In genomic region chr16:88290132-88290772, GRCm38 (mm10) we compare ENCODE assay signal across 9 mouse cellular contexts. TPM values are rescaled to one million over a fixed set of nuclear protein-coding genes. Genes with fewer than 3 reads are reported as not detected.
A peak's percentile ranks its signal among the peaks of the same experiment; 100 is the strongest.
DNase-seq lines count a peak whose midpoint lies in the region; ATAC-seq and TF ChIP-seq lines count a peak whose summit lies in the region.
"Had no signal": no experiment of that assay in that cellular context is flagged by ENCODE, and none has a peak within 500 bp of the region (broad histone marks: within the 10 kb centered on the region; RNA-seq: fewer than 3 reads in every experiment).

TSS of gene Grik1 (minus strand) at chr16:88290265.

- H3K27me3 ChIP-seq in kidney, postnatal 0 days (ENCODE audit: insufficient read depth, low read length): peaks cover 19% of the 10 kb centered on the region
- H3K27me3 ChIP-seq in neural tube, embryonic 12.5 days (replicated peaks): peaks cover 13% of the 10 kb centered on the region

- WGBS in kidney, postnatal 0 days: 2% methylated on average over 27 of the region's 27 CpGs
- 2% methylated on average over 27 of the region's 27 CpGs for WGBS in neural tube, embryonic 12.5 days

- peak; percentile 60 for DNase-seq in kidney, postnatal 0 days (ENCODE audit: low spot score)
- DNase-seq in kidney, adult 18-20 months: no peak
- peak; percentile 3 for DNase-seq in embryo, embryonic 11.5 days (ENCODE audit: low read depth, low spot score)
- peak; percentile 6 to 29 for DNase-seq in left cerebral cortex, adult 9 months (ENCODE audit: low spot score in 2 of 2)
- no peak for DNase-seq in ovary, adult 18-20 months (ENCODE audit: low spot score)
- DNase-seq in thymus, postnatal 25 days: no peak

- H3K4me1 ChIP-seq in kidney, postnatal 0 days (replicated peaks; ENCODE audit: insufficient read depth, low read length): no peaks in the 10 kb centered on the region; the same call in 1 of the 2 replicates
- peaks cover 6% of the 10 kb centered on the region; the same call in 1 of the 2 replicates for H3K4me1 ChIP-seq in neural tube, embryonic 12.5 days

- peak within 1 kb of the TSS; percentile 40 for H3K4me3 ChIP-seq in kidney, postnatal 0 days (replicated peaks; ENCODE audit: low read depth, low read length)
- peak within 1 kb of the TSS; percentile 48 for H3K4me3 ChIP-seq in neural tube, embryonic 12.5 days
- H3K4me3 ChIP-seq: myocyte had no signal

- peak; percentile 69 for ATAC-seq in kidney, postnatal 0 days (replicated peaks; ENCODE audit: low FRiP score, low read depth)
- ATAC-seq in frontal cortex, adult (ENCODE audit: low TSS enrichment): peak; percentile 68
- ATAC-seq in neural tube, embryonic 12.5 days (ENCODE audit: low FRiP score, low read depth): peak; percentile 88

- no peak within 1 kb of the TSS for H3K27ac ChIP-seq in kidney, postnatal 0 days
- no peak within 1 kb of the TSS for H3K27ac ChIP-seq in neural tube, embryonic 12.5 days

- peak within 1 kb of the TSS; percentile 81 for H3K4me2 ChIP-seq in kidney, postnatal 0 days (ENCODE audit: low read length)
- peak within 1 kb of the TSS; percentile 92 for H3K4me2 ChIP-seq in neural tube, embryonic 12.5 days (replicated peaks)

- H3K36me3 ChIP-seq in kidney, postnatal 0 days (ENCODE audit: insufficient read depth, low read length): no peaks in the 10 kb centered on the region
- no peaks in the 10 kb centered on the region for H3K36me3 ChIP-seq in neural tube, embryonic 12.5 days

- no peak for TF ChIP-seq CTCF in kidney, postnatal 0 days (IDR thresholded peaks at IDR 0.05; ENCODE audit: low read depth)

- no peak within 1 kb of the TSS for H3K9ac ChIP-seq in kidney, postnatal 0 days (ENCODE audit: low read depth, low read length)
- peak within 1 kb of the TSS; percentile 56 for H3K9ac ChIP-seq in neural tube, embryonic 12.5 days

- H3K9me3 ChIP-seq in kidney, postnatal 0 days (replicated peaks; ENCODE audit: low read length): no peaks in the 10 kb centered on the region
- no peaks in the 10 kb centered on the region for H3K9me3 ChIP-seq in neural tube, embryonic 12.5 days

RNA-seq across cellular contexts. Expression of gene Grik1, which starts in this region (rescaled TPM):
- polyA plus RNA-seq in kidney, postnatal 0 days (2015; fragmentation: Nextera tagmentation; extraction: Ambion mirVana): 0.34 and 0.91 TPM in 2 replicates
- polyA plus RNA-seq in neural tube, embryonic 12.5 days (2016; fragmentation: Nextera tagmentation; extraction: Ambion mirVana): 6.3 and 6.8 TPM in 2 replicates
- polyA plus RNA-seq: myocyte had no signal

Comparison
In these comparisons a context has a peak if more than half of its experiments do, and no peak if none do; other contexts are left out.
1. Peak in DNase-seq, ATAC-seq, H3K4me3 ChIP-seq and H3K4me2 ChIP-seq in kidney, postnatal 0 days; RNA of the gene not detected or under 1 TPM.
2. DNase-seq: peak in embryo, embryonic 11.5 days (single experiment) and left cerebral cortex, adult 9 months (2 of 2); none in kidney, adult 18-20 months (single experiment), ovary, adult 18-20 months (single experiment) and thymus, postnatal 25 days (single experiment).
3. Peak in every context shown above with its lines, with median percentiles within 50 percentile points of each other: ATAC-seq.